ENCODE assay signal across 26 mouse cellular contexts in the genomic region with DNA sequence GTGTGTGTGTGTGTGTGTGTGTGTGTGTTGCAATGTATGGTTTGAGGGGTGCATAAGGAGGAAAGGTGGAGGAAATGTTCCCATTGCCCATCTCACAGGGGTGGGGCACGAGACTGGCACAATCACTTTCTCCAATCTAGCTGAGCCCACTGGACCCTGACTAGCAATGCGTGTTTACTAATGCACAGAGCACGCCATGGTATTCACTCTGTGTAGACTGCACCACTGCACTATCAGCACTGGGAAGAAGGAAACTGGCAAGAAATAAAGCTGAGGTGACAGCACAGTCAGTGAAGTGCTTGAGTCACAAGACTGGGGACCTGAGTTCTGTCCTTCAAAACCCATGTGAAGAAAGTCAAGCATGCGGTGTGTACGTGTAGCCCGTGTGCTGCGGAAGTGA. TPM values are rescaled to one million over a fixed set of nuclear protein-coding genes. Genes with fewer than 3 reads are reported as not detected.
"Had no signal": no experiment of that assay in that cellular context is flagged by ENCODE, and none has a peak within 500 bp of the region (broad histone marks: within the 10 kb centered on the region; RNA-seq: fewer than 3 reads in every experiment).

No protein-coding gene starts in this region.

- H3K9ac ChIP-seq: heart, embryonic 13.5 days; hindbrain, embryonic 12.5 days; hindbrain, embryonic 15.5 days; limb, embryonic 13.5 days; limb, embryonic 15.5 days; liver, embryonic 12.5 days; liver, embryonic 14.5 days had no signal

- H3K4me1 ChIP-seq: heart, embryonic 13.5 days; hindbrain, embryonic 15.5 days; limb, embryonic 13.5 days; limb, embryonic 15.5 days; liver, embryonic 12.5 days had no signal

- DNase-seq: gastrocnemius, adult 2 months; gastrocnemius, postnatal 10 days; gastrocnemius, postnatal 25 days; heart, adult 2 months; heart, postnatal 10 days; heart, postnatal 36 days; kidney, adult 11 months; kidney, adult 8-10 months; kidney, postnatal 10 days; kidney, postnatal 36 days; layer of hippocampus, adult 9-11 months; layer of hippocampus, postnatal 36 days; left cerebral cortex, postnatal 4 days had no signal

- H3K9me3 ChIP-seq: heart, embryonic 13.5 days; hindbrain, embryonic 10.5 days; hindbrain, embryonic 12.5 days; hindbrain, embryonic 15.5 days; limb, embryonic 13.5 days; limb, embryonic 15.5 days; liver, embryonic 12.5 days had no signal

- ATAC-seq: forebrain, embryonic 16.5 days; hindbrain, postnatal 0 days; intestine, embryonic 16.5 days; liver, embryonic 12.5 days had no signal

- H3K27me3 ChIP-seq: heart, embryonic 13.5 days; hindbrain, embryonic 12.5 days; hindbrain, embryonic 15.5 days; limb, embryonic 13.5 days; limb, embryonic 15.5 days; liver, embryonic 12.5 days had no signal

- H3K27ac ChIP-seq: gastrocnemius, adult 2 months; heart, adult 2 months; heart, embryonic 13.5 days; hindbrain, embryonic 10.5 days; hindbrain, embryonic 12.5 days; hindbrain, embryonic 15.5 days; hindbrain, postnatal 0 days; limb, embryonic 13.5 days; limb, embryonic 15.5 days; liver, embryonic 12.5 days; liver, embryonic 14.5 days had no signal

- H3K36me3 ChIP-seq: heart, embryonic 13.5 days; hindbrain, embryonic 10.5 days; hindbrain, embryonic 12.5 days; hindbrain, embryonic 15.5 days; limb, embryonic 13.5 days; limb, embryonic 15.5 days; liver, embryonic 12.5 days had no signal

- H3K4me3 ChIP-seq: gastrocnemius, adult 2 months; heart, adult 2 months; heart, embryonic 13.5 days; hindbrain, embryonic 10.5 days; hindbrain, embryonic 12.5 days; hindbrain, embryonic 15.5 days; limb, embryonic 13.5 days; limb, embryonic 15.5 days; liver, embryonic 12.5 days had no signal

- H3K4me2 ChIP-seq: heart, embryonic 11.5 days; heart, embryonic 13.5 days; hindbrain, embryonic 12.5 days; hindbrain, embryonic 15.5 days; limb, embryonic 13.5 days; limb, embryonic 15.5 days; liver, embryonic 12.5 days had no signal

RNA-seq across cellular contexts. Expression of a gene that starts 17.8 kb away (rescaled TPM):
- total RNA-seq: gastrocnemius, adult 2 months; granulocyte monocyte progenitor cell, adult 5-6 weeks had no signal
